Mouse (Mus musculus): ENCODE measurements around the gene Mafg. TPM values are rescaled to one million over a fixed set of nuclear protein-coding genes. Genes with fewer than 3 reads are reported as not detected.
A peak's percentile ranks its signal among the peaks of the same experiment; 100 is the strongest.

Mafg gene
- polyA plus RNA-seq, 1 experiment from 2014 or later = 28.6 TPM

DNA sequence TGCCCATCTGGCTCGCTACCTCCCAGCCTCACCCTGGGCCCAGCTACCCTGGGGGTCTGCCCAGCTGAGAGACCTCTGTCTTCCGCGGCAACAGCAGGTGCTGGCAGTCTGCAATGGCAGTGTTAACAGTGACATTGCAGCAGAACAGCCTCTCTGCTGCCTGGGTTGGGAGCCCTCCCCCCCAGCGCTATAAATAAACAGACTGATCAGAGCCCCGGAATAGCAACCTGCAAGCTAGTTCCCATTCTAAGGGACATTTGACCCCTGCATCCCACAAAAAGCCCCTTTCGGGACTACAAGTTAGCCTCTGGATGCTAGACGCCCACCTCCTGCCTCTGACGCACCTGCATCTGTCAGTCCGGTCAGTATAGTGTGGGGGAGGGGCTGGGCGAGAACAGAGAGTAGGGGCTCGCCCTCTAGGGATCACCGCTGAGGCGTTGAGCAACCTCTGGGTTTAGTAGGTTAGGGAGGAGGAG, 14.6 kb upstream of the Mafg start, which contains the start of gene Myadml2:
Gene Myadml2, minus strand, starts transcription at position 158 of the 476 bp plus-strand sequence.
- Histone ChIP-seq H3K9ac (peak within 1 kb of the TSS; percentile 24; the same call in 1 of the 2 replicates), H3K9me3 (ENCODE audit: low read depth, low read length) (no peaks in the 10 kb centered on the region), H3K36me3 (ENCODE audit: insufficient read depth) (no peaks in the 10 kb centered on the region), H3K4me1 (ENCODE audit: insufficient read depth) (peaks cover 6% of the 10 kb centered on the region; the same call in 1 of the 2 replicates), H3K27me3 (ENCODE audit: insufficient read depth, low read length) (peaks cover 12% of the 10 kb centered on the region; the same call in 1 of the 2 replicates), H3K4me3 (ENCODE audit: low read depth, low read length) (peak within 1 kb of the TSS; percentile 20), H3K4me2 (peak within 1 kb of the TSS; percentile 51), H3K27ac (ENCODE audit: low read depth) (no peak within 1 kb of the TSS; the same call in 1 of the 2 replicates)
- 5% methylated on average over 13 of the region's 13 CpGs for WGBS
- no peak for DNase-seq
- TF ChIP-seq CTCF (IDR thresholded peaks at IDR 0.05; ENCODE audit: low read depth) = no peak
- no peak for ATAC-seq (ENCODE audit: insufficient read depth)

- no peak for TF ChIP-seq CTCF (IDR thresholded peaks at IDR 0.05; ENCODE audit: low read depth)
- H3K4me2 ChIP-seq = peak overlapping the region; percentile 51
- H3K9ac ChIP-seq = peak overlapping the region; percentile 24; the same call in 1 of the 2 replicates
- no peak for ATAC-seq (ENCODE audit: insufficient read depth)
- no peak for DNase-seq
- H3K27ac ChIP-seq (ENCODE audit: low read depth) = no peak overlapping the region; the same call in 1 of the 2 replicates
- peak overlapping the region; percentile 20; the same call in 1 of the 2 replicates for H3K4me3 ChIP-seq (ENCODE audit: low read depth, low read length)
- H3K4me1 ChIP-seq (ENCODE audit: insufficient read depth) = peaks cover 11% of the 10 kb centered on the region; the same call in 1 of the 2 replicates
- WGBS = 67% methylated on average over 35 of the region's 35 CpGs
- H3K9me3 ChIP-seq (ENCODE audit: low read depth, low read length) = no peaks in the 10 kb centered on the region
- H3K27me3 ChIP-seq (ENCODE audit: insufficient read depth, low read length) = peaks cover 15% of the 10 kb centered on the region; the same call in 1 of the 2 replicates
- H3K36me3 ChIP-seq (ENCODE audit: insufficient read depth) = no peaks in the 10 kb centered on the region
Observed at GRCm38 (mm10) chr11:120647047-120647830, 13.8 kb upstream of the Mafg start.

GRCm38 (mm10) chr11:120643601-120643987, 10.2 kb upstream of the Mafg start, which contains the start of gene Pycr1:
Gene Pycr1 (minus strand): TSS chr11:120643769.
- peak; percentile 97 for DNase-seq
- no peak within 1 kb of the TSS for H3K27ac ChIP-seq (ENCODE audit: low read depth)
- no peaks in the 10 kb centered on the region for H3K9me3 ChIP-seq (ENCODE audit: low read depth, low read length)
- H3K4me1 ChIP-seq (ENCODE audit: insufficient read depth) = peaks cover 11% of the 10 kb centered on the region; the same call in 1 of the 2 replicates
- H3K36me3 ChIP-seq (ENCODE audit: insufficient read depth) = no peaks in the 10 kb centered on the region
- H3K9ac ChIP-seq = peak within 1 kb of the TSS; percentile 75
- WGBS = 0% methylated on average over 15 of the region's 15 CpGs
- H3K4me2 ChIP-seq = peak within 1 kb of the TSS; percentile 84
- TF ChIP-seq CTCF (IDR thresholded peaks at IDR 0.05; ENCODE audit: low read depth) = no peak
- peak within 1 kb of the TSS; percentile 48 for H3K4me3 ChIP-seq (ENCODE audit: low read depth, low read length)
- peak; percentile 99 for ATAC-seq (ENCODE audit: insufficient read depth)
- peaks cover 16% of the 10 kb centered on the region; the same call in 1 of the 2 replicates for H3K27me3 ChIP-seq (ENCODE audit: insufficient read depth, low read length)

GRCm38 (mm10) chr11:120642939-120643600, 9.7 kb upstream of the Mafg start:
- H3K36me3 ChIP-seq (ENCODE audit: insufficient read depth) = no peaks in the 10 kb centered on the region
- H3K4me3 ChIP-seq (ENCODE audit: low read depth, low read length) = peak overlapping the region; percentile 48
- H3K9ac ChIP-seq = peak overlapping the region; percentile 75
- H3K27me3 ChIP-seq (ENCODE audit: insufficient read depth, low read length) = peaks cover 14% of the 10 kb centered on the region; the same call in 1 of the 2 replicates
- ATAC-seq (ENCODE audit: insufficient read depth) = peak; percentile 71
- DNase-seq = peak; percentile 35
- TF ChIP-seq CTCF (IDR thresholded peaks at IDR 0.05; ENCODE audit: low read depth) = no peak
- H3K27ac ChIP-seq (ENCODE audit: low read depth) = no peak overlapping the region
- peaks cover 9% of the 10 kb centered on the region; the same call in 1 of the 2 replicates for H3K4me1 ChIP-seq (ENCODE audit: insufficient read depth)
- H3K9me3 ChIP-seq (ENCODE audit: low read depth, low read length) = no peaks in the 10 kb centered on the region
- H3K4me2 ChIP-seq = peak overlapping the region; percentile 84
- 1% methylated on average over 18 of the region's 18 CpGs for WGBS

GRCm38 (mm10) chr11:120641869-120642268, 8.5 kb upstream of the Mafg start:
- no peaks in the 10 kb centered on the region for H3K36me3 ChIP-seq (ENCODE audit: insufficient read depth)
- no peak overlapping the region for H3K27ac ChIP-seq (ENCODE audit: low read depth)
- H3K9ac ChIP-seq = no peak overlapping the region
- DNase-seq = no peak
- no peaks in the 10 kb centered on the region for H3K9me3 ChIP-seq (ENCODE audit: low read depth, low read length)
- H3K4me2 ChIP-seq = 0 out of 2 replicates have a peak overlapping the region, but pooled peaks have one; percentile 84
- 0 out of 2 replicates have a peak, but pooled peaks cover 4% of the 10 kb centered on the region for H3K27me3 ChIP-seq (ENCODE audit: insufficient read depth, low read length)
- H3K4me3 ChIP-seq (ENCODE audit: low read depth, low read length) = no peak overlapping the region
- no peak for TF ChIP-seq CTCF (IDR thresholded peaks at IDR 0.05; ENCODE audit: low read depth)
- 76% methylated on average over 8 of the region's 8 CpGs for WGBS
- no peak for ATAC-seq (ENCODE audit: insufficient read depth)
- peaks cover 5% of the 10 kb centered on the region; the same call in 1 of the 2 replicates for H3K4me1 ChIP-seq (ENCODE audit: insufficient read depth)

GRCm38 (mm10) chr11:120641255-120641654, 7.9 kb upstream of the Mafg start:
- 59% methylated on average over 9 of the region's 9 CpGs for WGBS
- Histone ChIP-seq H3K9me3 (ENCODE audit: low read depth, low read length) (no peaks in the 10 kb centered on the region), H3K4me3 (ENCODE audit: low read depth, low read length) (no peak overlapping the region), H3K4me1 (ENCODE audit: insufficient read depth) (peaks cover 5% of the 10 kb centered on the region; the same call in 1 of the 2 replicates), H3K27me3 (ENCODE audit: insufficient read depth, low read length) (0 out of 2 replicates have a peak, but pooled peaks cover 4% of the 10 kb centered on the region), H3K4me2 (no peak overlapping the region), H3K27ac (ENCODE audit: low read depth) (no peak overlapping the region), H3K36me3 (ENCODE audit: insufficient read depth) (no peaks in the 10 kb centered on the region), H3K9ac (0 out of 2 replicates have a peak overlapping the region, but pooled peaks have one; percentile 13)
- no peak for DNase-seq
- no peak for ATAC-seq (ENCODE audit: insufficient read depth)
- TF ChIP-seq CTCF (IDR thresholded peaks at IDR 0.05; ENCODE audit: low read depth) = no peak
